Mouse (Mus musculus) hindbrain, embryonic 12.5 days (tissue): ENCODE measurements around the gene Cilp2. TPM values are rescaled to one million over a fixed set of nuclear protein-coding genes. Genes with fewer than 3 reads are reported as not detected.
A peak's percentile ranks its signal among the peaks of the same experiment; 100 is the strongest.

Source experiments
- ATAC-seq: fragments of 200-750 bp; cut with Nextera tagmentation; 2 replicates; pipeline ENCODE4 v1.8.0; 2017; ENCODE audit warnings: moderate TSS enrichment; ENCODE audit not compliant: low FRiP score
- H3K27ac ChIP-seq: fragments of 300-500 bp; sonication (generic); 2 replicates; pipeline ENCODE4 v1.5.1; 2016; ENCODE audit warnings: mild to moderate bottlenecking
- H3K27me3 ChIP-seq: fragments of 300-500 bp; sonication (generic); 2 replicates; pipeline ENCODE4 v1.6.1; 2016; ENCODE audit warnings: mild to moderate bottlenecking
- H3K36me3 ChIP-seq: fragments of 300-500 bp; sonication (generic); 2 replicates; pipeline ENCODE4 v1.6.1; 2016; ENCODE audit warnings: mild to moderate bottlenecking
- H3K4me1 ChIP-seq: fragments of 300-500 bp; sonication (generic); 2 replicates; pipeline ENCODE4 v1.6.1; 2016
- H3K4me2 ChIP-seq: fragments of 300-500 bp; sonication (generic); replicated peaks from 2 replicates; pipeline ENCODE4 v1.6.1; 2016; ENCODE audit warnings: mild to moderate bottlenecking
- H3K4me3 ChIP-seq: fragments of 300-500 bp; sonication (generic); 2 replicates; pipeline ENCODE4 v1.5.1; 2016; ENCODE audit warnings: mild to moderate bottlenecking
- H3K9ac ChIP-seq: fragments of 300-500 bp; sonication (generic); 2 replicates; pipeline ENCODE4 v1.6.1; 2016; ENCODE audit warnings: mild to moderate bottlenecking, moderate library complexity
- H3K9me3 ChIP-seq: fragments of 300-500 bp; sonication (generic); replicated peaks from 2 replicates; pipeline ENCODE4 v1.6.1; 2016; ENCODE audit warnings: mild to moderate bottlenecking
- WGBS: fragments of 180-500 bp; shearing (Covaris S2); methylation state at CpG from one replicate; pipeline ENCODE4 v1.1.7; 2016; 5-methylcytosine and 5-hydroxymethylcytosine counted together
- polyA plus RNA-seq: library from polyadenylated mRNA; unstranded; fragments of >200 nt; fragmentation: Nextera tagmentation; extraction: Ambion mirVana; gene quantifications from 2 replicates; pipeline ENCODE4 v1.2.1, GENCODE M21; 2016

The Cilp2 gene
- polyA plus RNA-seq, 1 experiment from 2014 or later, result 1.2 TPM

GRCm38 (mm10) chr8:69880841-69881240, 6.6 kb downstream of the Cilp2 start:
- H3K9me3 ChIP-seq, result no peaks in the 10 kb centered on the region
- 8% methylated on average over 37 of the region's 37 CpGs for WGBS
- no peak for ATAC-seq
- no peaks in the 10 kb centered on the region for H3K36me3 ChIP-seq
- peak overlapping the region; percentile 39 for H3K4me3 ChIP-seq
- H3K4me1 ChIP-seq, result peaks cover 11% of the 10 kb centered on the region
- no peak overlapping the region for H3K27ac ChIP-seq
- H3K4me2 ChIP-seq, result peak overlapping the region; percentile 54
- no peak overlapping the region for H3K9ac ChIP-seq
- peaks cover 92% of the 10 kb centered on the region for H3K27me3 ChIP-seq

- no peak overlapping the region for H3K27ac ChIP-seq
- no peaks in the 10 kb centered on the region for H3K9me3 ChIP-seq
- H3K4me3 ChIP-seq, result no peak overlapping the region
- H3K9ac ChIP-seq, result no peak overlapping the region
- H3K27me3 ChIP-seq, result peaks cover 84% of the 10 kb centered on the region
- ATAC-seq, result no peak
- WGBS, result 67% methylated on average over 8 of the region's 8 CpGs
- no peaks in the 10 kb centered on the region for H3K36me3 ChIP-seq
- no peak overlapping the region for H3K4me2 ChIP-seq
- H3K4me1 ChIP-seq, result peaks cover 9% of the 10 kb centered on the region
Measured at GRCm38 (mm10) chr8:69879678-69880077, 7.8 kb downstream of the Cilp2 start.

- no peaks in the 10 kb centered on the region for H3K36me3 ChIP-seq
- H3K9ac ChIP-seq, result no peak overlapping the region
- H3K4me2 ChIP-seq, result no peak overlapping the region
- no peak for ATAC-seq
- WGBS, result 63% methylated on average over 3 of the region's 3 CpGs
- peaks cover 67% of the 10 kb centered on the region for H3K27me3 ChIP-seq
- peaks cover 9% of the 10 kb centered on the region for H3K4me1 ChIP-seq
- H3K9me3 ChIP-seq, result no peaks in the 10 kb centered on the region
- H3K27ac ChIP-seq, result no peak overlapping the region
- no peak overlapping the region for H3K4me3 ChIP-seq
Measured at GRCm38 (mm10) chr8:69877992-69878391, 9.5 kb downstream of the Cilp2 start.

GRCm38 (mm10) chr8:69877396-69877795, 10.1 kb downstream of the Cilp2 start:
- no peak for ATAC-seq
- H3K27me3 ChIP-seq, result peaks cover 61% of the 10 kb centered on the region
- WGBS, result 84% methylated on average over 4 of the region's 4 CpGs
- H3K4me2 ChIP-seq, result no peak overlapping the region
- peaks cover 9% of the 10 kb centered on the region for H3K4me1 ChIP-seq
- peaks cover 3% of the 10 kb centered on the region; the same call in 1 of the 2 replicates for H3K36me3 ChIP-seq
- no peaks in the 10 kb centered on the region for H3K9me3 ChIP-seq
- H3K9ac ChIP-seq, result no peak overlapping the region
- no peak overlapping the region for H3K4me3 ChIP-seq
- no peak overlapping the region for H3K27ac ChIP-seq

GRCm38 (mm10) chr8:69876967-69877366, 10.5 kb downstream of the Cilp2 start:
- ATAC-seq, result no peak
- 81% methylated on average over 10 of the region's 10 CpGs for WGBS

GRCm38 (mm10) chr8:69876097-69876496, 11.4 kb downstream of the Cilp2 start:
- no peaks in the 10 kb centered on the region for H3K9me3 ChIP-seq
- peaks cover 48% of the 10 kb centered on the region for H3K27me3 ChIP-seq
- no peak overlapping the region for H3K27ac ChIP-seq
- no peak overlapping the region for H3K9ac ChIP-seq
- H3K36me3 ChIP-seq, result peaks cover 11% of the 10 kb centered on the region
- H3K4me2 ChIP-seq, result no peak overlapping the region
- no peak for ATAC-seq
- WGBS, result 39% methylated on average over 10 of the region's 10 CpGs
- no peaks in the 10 kb centered on the region; the same call in 1 of the 2 replicates for H3K4me1 ChIP-seq
- no peak overlapping the region for H3K4me3 ChIP-seq

More at GRCm38 (mm10) chr8:69876967-69877366, 10.5 kb downstream of the Cilp2 start:
- Histone ChIP-seq H3K27ac (no peak overlapping the region), H3K4me2 (no peak overlapping the region), H3K4me1 (peaks cover 6% of the 10 kb centered on the region), H3K9ac (no peak overlapping the region), H3K9me3 (no peaks in the 10 kb centered on the region), H3K36me3 (peaks cover 5% of the 10 kb centered on the region), H3K4me3 (no peak overlapping the region), H3K27me3 (peaks cover 56% of the 10 kb centered on the region)

- Histone ChIP-seq H3K27ac (no peak overlapping the region), H3K4me3 (no peak overlapping the region), H3K9ac (no peak overlapping the region), H3K4me1 (no peaks in the 10 kb centered on the region), H3K9me3 (no peaks in the 10 kb centered on the region), H3K36me3 (peaks cover 15% of the 10 kb centered on the region), H3K4me2 (no peak overlapping the region), H3K27me3 (peaks cover 33% of the 10 kb centered on the region)
- WGBS, result 76% methylated on average over 13 of the region's 13 CpGs
- ATAC-seq, result no peak
Measured at GRCm38 (mm10) chr8:69874654-69875053, 12.8 kb downstream of the Cilp2 start.

GRCm38 (mm10) chr8:69874155-69874554, 13.3 kb downstream of the Cilp2 start:
- Histone ChIP-seq H3K9ac (no peak overlapping the region), H3K27me3 (peaks cover 28% of the 10 kb centered on the region), H3K4me3 (no peak overlapping the region), H3K4me1 (no peaks in the 10 kb centered on the region), H3K9me3 (no peaks in the 10 kb centered on the region), H3K36me3 (peaks cover 15% of the 10 kb centered on the region), H3K27ac (no peak overlapping the region), H3K4me2 (no peak overlapping the region)
- no peak for ATAC-seq
- 12% methylated on average over 9 of the region's 9 CpGs for WGBS

- H3K27ac ChIP-seq, result no peak overlapping the region
- H3K4me2 ChIP-seq, result no peak overlapping the region
- WGBS, result 82% methylated on average over 6 of the region's 6 CpGs
- no peak overlapping the region for H3K9ac ChIP-seq
- no peaks in the 10 kb centered on the region for H3K9me3 ChIP-seq
- H3K4me1 ChIP-seq, result no peaks in the 10 kb centered on the region
- H3K4me3 ChIP-seq, result no peak overlapping the region
- H3K36me3 ChIP-seq, result peaks cover 20% of the 10 kb centered on the region
- ATAC-seq, result no peak
- H3K27me3 ChIP-seq, result 0 out of 2 replicates have a peak, but pooled peaks cover 4% of the 10 kb centered on the region
Measured at GRCm38 (mm10) chr8:69870907-69871306, 16.6 kb downstream of the Cilp2 start.

GRCm38 (mm10) chr8:69870003-69870765, 17.3 kb downstream of the Cilp2 start:
- Histone ChIP-seq H3K27me3 (no peaks in the 10 kb centered on the region), H3K4me3 (no peak overlapping the region), H3K4me1 (no peaks in the 10 kb centered on the region), H3K36me3 (peaks cover 25% of the 10 kb centered on the region), H3K9me3 (no peaks in the 10 kb centered on the region), H3K27ac (no peak overlapping the region), H3K9ac (no peak overlapping the region), H3K4me2 (no peak overlapping the region)
- no peak for ATAC-seq
- 85% methylated on average over 11 of the region's 11 CpGs for WGBS

GRCm38 (mm10) chr8:69867696-69868326, 19.7 kb downstream of the Cilp2 start:
- WGBS, result 67% methylated on average over 5 of the region's 5 CpGs
- Histone ChIP-seq H3K27ac (no peak overlapping the region), H3K36me3 (peaks cover 35% of the 10 kb centered on the region), H3K27me3 (no peaks in the 10 kb centered on the region), H3K4me1 (no peaks in the 10 kb centered on the region), H3K9me3 (no peaks in the 10 kb centered on the region), H3K4me2 (no peak overlapping the region), H3K4me3 (no peak overlapping the region), H3K9ac (no peak overlapping the region)
- ATAC-seq, result no peak

- no peak overlapping the region for H3K9ac ChIP-seq
- no peaks in the 10 kb centered on the region for H3K9me3 ChIP-seq
- H3K36me3 ChIP-seq, result peaks cover 34% of the 10 kb centered on the region
- H3K4me2 ChIP-seq, result no peak overlapping the region
- H3K4me1 ChIP-seq, result no peaks in the 10 kb centered on the region
- H3K4me3 ChIP-seq, result no peak overlapping the region
- WGBS, result 77% methylated on average over 5 of the region's 5 CpGs
- H3K27me3 ChIP-seq, result no peaks in the 10 kb centered on the region
- no peak overlapping the region for H3K27ac ChIP-seq
- ATAC-seq, result no peak
Measured at GRCm38 (mm10) chr8:69864180-69864579, 23.3 kb downstream of the Cilp2 start.
